Mouse (Mus musculus) B cell, adult 67 days (primary cell): Measurements from ENCODE around the gene Dchs1. TPM values are rescaled to one million over a fixed set of nuclear protein-coding genes. Genes with fewer than 3 reads are reported as not detected.

Experiments used
- total RNA-seq, 2 experiments: library from RNA; stranded (reverse); gene quantifications; 4 replicates each; pipeline ENCODE4 v1.2.4; 2023

The Dchs1 gene
- total RNA-seq, result not detected

GRCm38 (mm10) chr7:105787285-105788140 lies at the start of gene Dchs1:
Gene Dchs1 (minus strand): TSS chr7:105787654.

GRCm38 (mm10) chr7:105810877-105811489 lies 23.5 kb upstream of the Dchs1 start, which contains the start of gene Mrpl17:
Gene Mrpl17 (minus strand): TSS chr7:105811099.

GRCm38 (mm10) chr7:105751491-105752433 lies 35.7 kb downstream of the Dchs1 start, which contains the start of gene Tpp1:
Gene Tpp1 (minus strand): TSS chr7:105752235.

GRCm38 (mm10) chr7:105743926-105744590 lies 43.4 kb downstream of the Dchs1 start, which contains the start of gene Taf10:
Gene Taf10 (minus strand): TSS chr7:105744361.

GRCm38 (mm10) chr7:105736911-105737521 lies 50.4 kb downstream of the Dchs1 start, which contains the start of gene Rrp8:
Gene Rrp8 (minus strand): TSS chr7:105737385.

GRCm38 (mm10) chr7:105736264-105736901 lies 51.1 kb downstream of the Dchs1 start, which contains the start of gene Ilk:
Gene Ilk (plus strand): TSS chr7:105736592.

Other genes with a start within 250 kb of the Dchs1 start
- 10 to 100 TPM; 25.2 to 27.6 TPM for gene Smpd1, start 233.3 kb downstream of the Dchs1 start, total RNA-seq
- 1 to 10 TPM; 3.8 to 4.2 TPM for gene Apbb1, start 206.0 kb downstream of the Dchs1 start, total RNA-seq
- gene Hpx, start 187.5 kb downstream of the Dchs1 start, total RNA-seq, result not detected
- gene Trim3, start 154.1 kb downstream of the Dchs1 start, total RNA-seq, result 10 to 100 TPM; 29.9 to 30.2 TPM
- gene Timm10b, start 147.6 kb downstream of the Dchs1 start, total RNA-seq, result 10 to 100 TPM; 61.4 to 63.9 TPM
- gene Arfip2, start 147.2 kb downstream of the Dchs1 start, total RNA-seq, result 10 to 100 TPM; 40.8 to 49.4 TPM
- gene Gm45799, start 147.1 kb downstream of the Dchs1 start, total RNA-seq, result 10 to 100 TPM; 17.5 to 19.2 TPM
- gene Dnhd1, start 136.8 kb downstream of the Dchs1 start, total RNA-seq, result 10 to 100 TPM in 1 of 2 experiments, 1 to 10 TPM in 1; 9.6 to 10.1 TPM
- 10 to 100 TPM; 80.8 to 85.5 TPM for gene Ilk, start 51.1 kb downstream of the Dchs1 start, total RNA-seq
- 10 to 100 TPM; 32.1 to 32.4 TPM for gene Rrp8, start 50.3 kb downstream of the Dchs1 start, total RNA-seq
- 100 to 1,000 TPM; 186 to 188 TPM for gene Taf10, start 43.3 kb downstream of the Dchs1 start, total RNA-seq
- gene Tpp1, start 35.4 kb downstream of the Dchs1 start, total RNA-seq, result 10 to 100 TPM; 68.0 to 76.7 TPM
- 10 to 100 TPM; 41.5 to 45.4 TPM for gene Mrpl17, start 23.4 kb upstream of the Dchs1 start, total RNA-seq
- 100 to 1,000 TPM in 1 of 2 experiments, 10 to 100 TPM in 1; 56.6 to 103 TPM for gene Gm4070, start 166.3 kb upstream of the Dchs1 start, total RNA-seq